Comparison of ENCODE assay signal across 11 mouse cellular contexts in genomic region chr9:108204884-108205570, GRCm38 (mm10). TPM values are rescaled to one million over a fixed set of nuclear protein-coding genes. Genes with fewer than 3 reads are reported as not detected.
DNase-seq lines count a peak whose midpoint lies in the region; ATAC-seq lines count a peak whose summit lies in the region.
"Had no signal": no experiment of that assay in that cellular context is flagged by ENCODE, and none has a peak within 500 bp of the region (broad histone marks: within the 10 kb centered on the region; RNA-seq: fewer than 3 reads in every experiment).

No protein-coding gene starts in this region.

- H3K4me3 ChIP-seq in forebrain, embryonic 10.5 days, result no peak overlapping the region
- H3K4me3 ChIP-seq in forebrain, embryonic 16.5 days (replicated peaks; ENCODE audit: low read length), result no peak overlapping the region
- H3K4me3 ChIP-seq in hindbrain, embryonic 13.5 days, result no peak overlapping the region
- H3K4me3 ChIP-seq: stomach, embryonic 15.5 days had no signal

- peaks cover 47% of the 10 kb centered on the region for H3K36me3 ChIP-seq in forebrain, embryonic 10.5 days (replicated peaks)
- peaks cover 14% of the 10 kb centered on the region for H3K36me3 ChIP-seq in forebrain, embryonic 16.5 days (ENCODE audit: control insufficient read depth, insufficient read depth)
- peaks cover 37% of the 10 kb centered on the region for H3K36me3 ChIP-seq in hindbrain, embryonic 13.5 days

- no peak overlapping the region for H3K4me2 ChIP-seq in forebrain, embryonic 16.5 days (ENCODE audit: low read length)
- no peak overlapping the region; the same call in 1 of the 2 replicates for H3K4me2 ChIP-seq in hindbrain, embryonic 13.5 days
- H3K4me2 ChIP-seq: lung, embryonic 14.5 days; stomach, embryonic 15.5 days had no signal

- H3K4me1 ChIP-seq in forebrain, embryonic 10.5 days, result peaks cover 30% of the 10 kb centered on the region
- H3K4me1 ChIP-seq in forebrain, embryonic 16.5 days (replicated peaks; ENCODE audit: control insufficient read depth, insufficient read depth, low read length), result peaks cover 15% of the 10 kb centered on the region
- H3K4me1 ChIP-seq in hindbrain, embryonic 13.5 days (replicated peaks), result peaks cover 37% of the 10 kb centered on the region

- WGBS in forebrain, embryonic 10.5 days, result 53% methylated on average over 8 of the region's 8 CpGs
- 39% methylated on average over 8 of the region's 8 CpGs for WGBS in forebrain, embryonic 16.5 days
- WGBS in hindbrain, embryonic 13.5 days, result 29% methylated on average over 8 of the region's 8 CpGs

- peak overlapping the region; percentile 74 for H3K27ac ChIP-seq in forebrain, embryonic 10.5 days
- H3K27ac ChIP-seq in forebrain, embryonic 16.5 days (ENCODE audit: low read length), result no peak overlapping the region; the same call in 1 of the 2 replicates
- H3K27ac ChIP-seq in hindbrain, embryonic 13.5 days, result peak overlapping the region; percentile 80
- H3K27ac ChIP-seq: stomach, embryonic 15.5 days had no signal

- peak; percentile 40 for DNase-seq in forebrain, embryonic 10.5 days (ENCODE audit: extremely low spot score, low spot score)
- DNase-seq in embryo, embryonic 11 days, result peak; percentile 62
- DNase-seq in neural tube, embryonic 10.5 days (ENCODE audit: extremely low spot score, low spot score), result peak; percentile 33
- DNase-seq in adrenal gland, postnatal 25 days, result no peak
- DNase-seq in thymus, postnatal 36 days, result no peak
- no peak for DNase-seq in urinary bladder, adult 2 months (ENCODE audit: low spot score)
- DNase-seq: lung, embryonic 14.5 days had no signal

- no peaks in the 10 kb centered on the region for H3K27me3 ChIP-seq in forebrain, embryonic 10.5 days (ENCODE audit: poor library complexity, severe bottlenecking)
- no peaks in the 10 kb centered on the region for H3K27me3 ChIP-seq in forebrain, embryonic 16.5 days (replicated peaks; ENCODE audit: control insufficient read depth, insufficient read depth, low read length)
- H3K27me3 ChIP-seq in hindbrain, embryonic 13.5 days, result no peaks in the 10 kb centered on the region
- H3K27me3 ChIP-seq: stomach, embryonic 15.5 days had no signal

- H3K9ac ChIP-seq in forebrain, embryonic 16.5 days (replicated peaks; ENCODE audit: low read depth, low read length), result no peak overlapping the region
- no peak overlapping the region for H3K9ac ChIP-seq in hindbrain, embryonic 13.5 days
- H3K9ac ChIP-seq: lung, embryonic 14.5 days; stomach, embryonic 15.5 days had no signal

- ATAC-seq in forebrain, embryonic 16.5 days, result no peak
- peak; percentile 58 for ATAC-seq in hindbrain, embryonic 13.5 days (ENCODE audit: low FRiP score)
- ATAC-seq: intestine, embryonic 16.5 days had no signal

- no peaks in the 10 kb centered on the region for H3K9me3 ChIP-seq in forebrain, embryonic 10.5 days
- no peaks in the 10 kb centered on the region for H3K9me3 ChIP-seq in forebrain, embryonic 16.5 days (ENCODE audit: control insufficient read depth, low read length)
- H3K9me3 ChIP-seq in hindbrain, embryonic 13.5 days, result no peaks in the 10 kb centered on the region
- H3K9me3 ChIP-seq: stomach, embryonic 15.5 days had no signal

RNA-seq across cellular contexts. Expression of gene Bsn, which starts 14.8 kb away (rescaled TPM):
- 0.82 and 1.2 TPM in 2 replicates for polyA plus RNA-seq in forebrain, embryonic 10.5 days (2016; fragmentation: Nextera tagmentation; extraction: Ambion mirVana)
- polyA plus RNA-seq in forebrain, embryonic 16.5 days (2015; fragmentation: Nextera tagmentation; extraction: Ambion mirVana), result 7.0 and 8.5 TPM in 2 replicates
- 8.3 and 8.7 TPM in 2 replicates for polyA plus RNA-seq in hindbrain, embryonic 13.5 days (2015; fragmentation: Nextera tagmentation; extraction: Ambion mirVana)
- total RNA-seq in adrenal gland, postnatal 25 days (2021), result 9.1 and 10.0 TPM in 2 replicates
- 0.41 and 0.44 TPM in 2 replicates for polyA plus RNA-seq in urinary bladder, adult 2 months (2012; rRNA removed)

RNA-seq across cellular contexts. Expression of gene Dag1, which starts 58.7 kb away (rescaled TPM):
- 74.0 and 76.4 TPM in 2 replicates for polyA plus RNA-seq in forebrain, embryonic 10.5 days (2016; fragmentation: Nextera tagmentation; extraction: Ambion mirVana)
- polyA plus RNA-seq in forebrain, embryonic 16.5 days (2015; fragmentation: Nextera tagmentation; extraction: Ambion mirVana), result 56.3 and 57.9 TPM in 2 replicates
- polyA plus RNA-seq in hindbrain, embryonic 13.5 days (2015; fragmentation: Nextera tagmentation; extraction: Ambion mirVana), result 55.5 and 60.4 TPM in 2 replicates
- 127 and 146 TPM in 2 replicates for total RNA-seq in adrenal gland, postnatal 25 days (2021)
- polyA plus RNA-seq in urinary bladder, adult 2 months (2012; rRNA removed), result 38.3 and 71.9 TPM in 2 replicates

Comparison
In these comparisons a context has a peak if more than half of its experiments do, and no peak if none do; other contexts are left out.
1. DNase-seq: peak in forebrain, embryonic 10.5 days (single experiment), embryo, embryonic 11 days (single experiment) and neural tube, embryonic 10.5 days (single experiment); none in adrenal gland, postnatal 25 days (single experiment), thymus, postnatal 36 days (0 of 2) and urinary bladder, adult 2 months (single experiment).